7 mouse cellular contexts compared by ENCODE assay signal in genomic region chr6:71673166-71673565, GRCm38 (mm10). TPM values are rescaled to one million over a fixed set of nuclear protein-coding genes. Genes with fewer than 3 reads are reported as not detected.
DNase-seq lines count a peak whose midpoint lies in the region.

No protein-coding gene starts in this region.

- intact Hi-C loops in left cerebral cortex, postnatal 4 days (cut with DNase I), result no loop called here

- DNase-seq in spleen, postnatal 4 days (ENCODE audit: low spot score in 2 of 2), result peak; percentile 21 to 66
- DNase-seq in spleen, adult 12 weeks (ENCODE audit: low spot score), result no peak
- DNase-seq in adipocyte (ENCODE audit: low spot score), result peak; percentile 58
- peak; percentile 32 to 38 for DNase-seq in kidney, postnatal 25 days
- DNase-seq in thymus, postnatal 25 days, result peak; percentile 44
- no peak for DNase-seq in left cerebral cortex, postnatal 4 days
- DNase-seq in urinary bladder, postnatal 4 days (ENCODE audit: low spot score in 2 of 2), result no peak

RNA-seq across cellular contexts. Expression of gene Reep1, which starts 34.2 kb away (rescaled TPM):
- total RNA-seq in left cerebral cortex, postnatal 4 days (2021), result 100 to 1,000 TPM; 223 to 225 TPM

RNA-seq across cellular contexts. Expression of gene Kdm3a, which starts 40.4 kb away (rescaled TPM):
- total RNA-seq in left cerebral cortex, postnatal 4 days (2021), result 10 to 100 TPM; 30.7 to 32.0 TPM

Comparison
In these comparisons a context has a peak if more than half of its experiments do, and no peak if none do; other contexts are left out.
1. DNase-seq: peak in spleen, postnatal 4 days (2 of 2), adipocyte (single experiment), kidney, postnatal 25 days (2 of 2) and thymus, postnatal 25 days (single experiment); none in spleen, adult 12 weeks (single experiment), left cerebral cortex, postnatal 4 days (single experiment) and urinary bladder, postnatal 4 days (0 of 2).